Mouse (Mus musculus): ENCODE data around the gene Bin2.

GRCm38 (mm10) chr15:100667420-100667819, 1.9 kb downstream of the Bin2 start:
- TF ChIP-seq CTCF (IDR thresholded peaks at IDR 0.05; ENCODE audit: low read depth) (no peak), EP300 (IDR thresholded peaks at IDR 0.05; ENCODE audit: low read depth) (no peak)
